Mouse (Mus musculus) myocyte (in vitro differentiated cells): ENCODE measurements around the gene Gpr137c. TPM values are rescaled to one million over a fixed set of nuclear protein-coding genes. Genes with fewer than 3 reads are reported as not detected.

Experiments
- H3K27me3 ChIP-seq: one replicate; pipeline ENCODE4 v1.6.1; 2011; ENCODE audit not compliant: control insufficient read depth, insufficient read depth, insufficient read length
- H3K36me3 ChIP-seq: one replicate; pipeline ENCODE4 v1.6.1; 2011; ENCODE audit not compliant: control insufficient read depth, insufficient read depth
- H3K4me2 ChIP-seq: one replicate; pipeline ENCODE4 v1.6.1; 2011; ENCODE audit warnings: low read depth, control low read depth
- H3K4me3 ChIP-seq: one replicate; pipeline ENCODE4 v1.5.1; 2011; ENCODE audit warnings: mild to moderate bottlenecking, control low read depth, moderate library complexity
- H3K79me2 ChIP-seq: one replicate; pipeline ENCODE4 v1.6.1; 2011; ENCODE audit not compliant: control insufficient read depth, insufficient read depth
- H3ac ChIP-seq: one replicate; pipeline ENCODE4 v1.6.1; 2011; ENCODE audit not compliant: control insufficient read depth, insufficient read length
- CEBPB ChIP-seq: IDR thresholded peaks from 2 replicates; pipeline ENCODE4 v1.6.1; 2011; ENCODE audit warnings: mild to moderate bottlenecking, moderate library complexity; ENCODE audit not compliant: poor library complexity, insufficient read depth, severe bottlenecking
- E2F4 ChIP-seq: IDR thresholded peaks from one replicate; pipeline ENCODE4 v1.6.1; 2011; ENCODE audit warnings: mild to moderate bottlenecking, control low read depth, moderate library complexity; ENCODE audit not compliant: insufficient read depth
- MAX ChIP-seq: IDR thresholded peaks from one replicate; pipeline ENCODE4 v1.6.1; 2011; ENCODE audit warnings: low read depth, mild to moderate bottlenecking, control low read depth
- MYOD1 ChIP-seq, 3 experiments: IDR thresholded peaks; one replicate each; pipeline ENCODE4 v1.6.1; 2011; ENCODE audit warnings: control low read depth in 2 of 3, low read depth in 2 of 3, mild to moderate bottlenecking in 2 of 3, moderate library complexity in 1 of 3; ENCODE audit not compliant: insufficient read length in 2 of 3, control insufficient read depth in 1 of 3
- MYOG ChIP-seq, 3 experiments: IDR thresholded peaks; one replicate each; pipeline ENCODE4 v1.6.1; 2011; ENCODE audit warnings: control low read depth in 2 of 3, low read depth in 2 of 3, mild to moderate bottlenecking in 2 of 3; ENCODE audit not compliant: insufficient read length in 2 of 3, control insufficient read depth in 1 of 3, insufficient read depth in 1 of 3
- POLR2A ChIP-seq: IDR thresholded peaks from one replicate; pipeline ENCODE4 v1.6.1; 2011; ENCODE audit warnings: low read depth, mild to moderate bottlenecking, control low read depth, moderate library complexity; ENCODE audit not compliant: insufficient read length
- POLR2AphosphoS2 ChIP-seq: IDR thresholded peaks from one replicate; pipeline ENCODE4 v1.6.1; 2011; ENCODE audit warnings: low read depth, control low read depth; ENCODE audit not compliant: insufficient read length
- REST ChIP-seq: IDR thresholded peaks from one replicate; pipeline ENCODE4 v1.6.1; 2011; ENCODE audit warnings: mild to moderate bottlenecking, control low read depth, moderate library complexity; ENCODE audit not compliant: insufficient read depth, insufficient read length
- SRF ChIP-seq: IDR thresholded peaks from one replicate; pipeline ENCODE4 v1.6.1; 2011; ENCODE audit warnings: low read depth; ENCODE audit not compliant: control insufficient read depth, insufficient read length
- TCF12 ChIP-seq: IDR thresholded peaks from one replicate; pipeline ENCODE4 v1.6.1; 2011; ENCODE audit warnings: mild to moderate bottlenecking, control low read depth; ENCODE audit not compliant: poor library complexity, insufficient read depth, severe bottlenecking
- TCF3 ChIP-seq: IDR thresholded peaks from one replicate; pipeline ENCODE4 v1.6.1; 2011; ENCODE audit warnings: low read depth, control low read depth; ENCODE audit not compliant: insufficient read length
- USF1 ChIP-seq: IDR thresholded peaks from one replicate; pipeline ENCODE4 v1.6.1; 2011; ENCODE audit warnings: low read depth, mild to moderate bottlenecking, control low read depth, moderate library complexity
- polyA plus RNA-seq: library from polyadenylated mRNA; unstranded; fragments of >200 nt; fragmentation: generic; extraction: Trizol; gene quantifications from one replicate; pipeline ENCODE4 v1.2.1, GENCODE M21; 2012; ENCODE audit warnings: missing spikeins

The Gpr137c gene
- polyA plus RNA-seq, 1 experiment, result 0.18 TPM

GRCm38 (mm10) chr14:45323320-45323719 lies 103.8 kb downstream of the Gpr137c start:
- Histone ChIP-seq H3ac (no peak overlapping the region), H3K27me3 (no peaks in the 10 kb centered on the region), H3K36me3 (no peaks in the 10 kb centered on the region), H3K4me2 (no peak overlapping the region), H3K4me3 (no peak overlapping the region), H3K79me2 (no peaks in the 10 kb centered on the region)
- TF ChIP-seq TCF3, result no peak
- TF ChIP-seq POLR2A, result no peak
- no peak for TF ChIP-seq REST
- no peak for TF ChIP-seq USF1
- no peak for TF ChIP-seq MYOD1 (IDR thresholded peaks at IDR 0.05; ENCODE audit: control insufficient read depth in 1 of 3, insufficient read length in 2 of 3, low read depth in 2 of 3)
- no peak for TF ChIP-seq E2F4
- no peak for TF ChIP-seq POLR2AphosphoS2
- no peak for TF ChIP-seq TCF12
- TF ChIP-seq SRF, result no peak
- TF ChIP-seq CEBPB, result no peak
- TF ChIP-seq MAX, result no peak
- no peak for TF ChIP-seq MYOG (IDR thresholded peaks at IDR 0.05; ENCODE audit: control insufficient read depth in 1 of 3, insufficient read depth in 1 of 3, insufficient read length in 2 of 3, low read depth in 2 of 3)

- no peaks in the 10 kb centered on the region for H3K36me3 ChIP-seq
Observed at GRCm38 (mm10) chr14:45325471-45325870, 106.0 kb downstream of the Gpr137c start.

GRCm38 (mm10) chr14:45328072-45328713 lies 108.7 kb downstream of the Gpr137c start:
- TF ChIP-seq USF1, result no peak
- no peak for TF ChIP-seq TCF12
- TF ChIP-seq SRF, result no peak
- TF ChIP-seq POLR2A, result no peak
- no peak for TF ChIP-seq POLR2AphosphoS2
- TF ChIP-seq E2F4, result no peak
- no peak for TF ChIP-seq MAX
- TF ChIP-seq CEBPB, result no peak
- no peak for TF ChIP-seq MYOG (IDR thresholded peaks at IDR 0.05; ENCODE audit: control insufficient read depth in 1 of 3, insufficient read depth in 1 of 3, insufficient read length in 2 of 3, low read depth in 2 of 3)
- no peak for TF ChIP-seq TCF3
- TF ChIP-seq MYOD1 (IDR thresholded peaks at IDR 0.05; ENCODE audit: control insufficient read depth in 1 of 3, insufficient read length in 2 of 3, low read depth in 2 of 3), result no peak
- Histone ChIP-seq H3ac (no peak overlapping the region), H3K4me2 (no peak overlapping the region), H3K4me3 (no peak overlapping the region), H3K79me2 (peaks cover 32% of the 10 kb centered on the region), H3K27me3 (no peaks in the 10 kb centered on the region), H3K36me3 (peaks cover 19% of the 10 kb centered on the region)

More at GRCm38 (mm10) chr14:45325471-45325870, 106.0 kb downstream of the Gpr137c start:
- Histone ChIP-seq H3K79me2 (peaks cover 9% of the 10 kb centered on the region), H3K4me3 (no peak overlapping the region), H3K27me3 (no peaks in the 10 kb centered on the region), H3K4me2 (peak overlapping the region; percentile 56), H3ac (no peak overlapping the region)
- TF ChIP-seq SRF, result no peak
- peak; percentile 97 for TF ChIP-seq CEBPB
- no peak for TF ChIP-seq USF1
- no peak for TF ChIP-seq TCF12
- peak in 2 of 3 experiments; percentile 14 to 63 for TF ChIP-seq MYOD1 (IDR thresholded peaks at IDR 0.05; ENCODE audit: control insufficient read depth in 1 of 3, insufficient read length in 2 of 3, low read depth in 2 of 3)
- no peak for TF ChIP-seq POLR2A
- no peak for TF ChIP-seq MAX
- no peak for TF ChIP-seq E2F4
- peak; percentile 25 for TF ChIP-seq POLR2AphosphoS2
- peak in 2 of 3 experiments; percentile 68 to 69 for TF ChIP-seq MYOG (IDR thresholded peaks at IDR 0.05; ENCODE audit: control insufficient read depth in 1 of 3, insufficient read depth in 1 of 3, insufficient read length in 2 of 3, low read depth in 2 of 3)

- H3K79me2 ChIP-seq, result peaks cover 39% of the 10 kb centered on the region
- H3K36me3 ChIP-seq, result peaks cover 29% of the 10 kb centered on the region
- no peaks in the 10 kb centered on the region for H3K27me3 ChIP-seq
- H3K4me3 ChIP-seq, result peak overlapping the region; percentile 62
- peak overlapping the region; percentile 59 for H3K4me2 ChIP-seq
- H3ac ChIP-seq, result peak overlapping the region; percentile 95
- no peak for TF ChIP-seq SRF
- no peak for TF ChIP-seq E2F4
- no peak for TF ChIP-seq MYOD1 (IDR thresholded peaks at IDR 0.05; ENCODE audit: control insufficient read depth in 1 of 3, insufficient read length in 2 of 3, low read depth in 2 of 3)
- TF ChIP-seq MAX, result no peak
- no peak for TF ChIP-seq TCF3
- no peak for TF ChIP-seq USF1
- no peak for TF ChIP-seq POLR2AphosphoS2
- TF ChIP-seq POLR2A, result no peak
- no peak for TF ChIP-seq REST
- no peak for TF ChIP-seq TCF12
- no peak for TF ChIP-seq CEBPB
- no peak for TF ChIP-seq MYOG (IDR thresholded peaks at IDR 0.05; ENCODE audit: control insufficient read depth in 1 of 3, insufficient read depth in 1 of 3, insufficient read length in 2 of 3, low read depth in 2 of 3)
Observed at GRCm38 (mm10) chr14:45329018-45329588, 109.6 kb downstream of the Gpr137c start.
